Mouse (Mus musculus): ENCODE measurements around the gene Gdpd2. TPM values are rescaled to one million over a fixed set of nuclear protein-coding genes. Genes with fewer than 3 reads are reported as not detected.

Gdpd2 gene
- total and polyA plus RNA-seq, 3 experiments, result not detected

DNA sequence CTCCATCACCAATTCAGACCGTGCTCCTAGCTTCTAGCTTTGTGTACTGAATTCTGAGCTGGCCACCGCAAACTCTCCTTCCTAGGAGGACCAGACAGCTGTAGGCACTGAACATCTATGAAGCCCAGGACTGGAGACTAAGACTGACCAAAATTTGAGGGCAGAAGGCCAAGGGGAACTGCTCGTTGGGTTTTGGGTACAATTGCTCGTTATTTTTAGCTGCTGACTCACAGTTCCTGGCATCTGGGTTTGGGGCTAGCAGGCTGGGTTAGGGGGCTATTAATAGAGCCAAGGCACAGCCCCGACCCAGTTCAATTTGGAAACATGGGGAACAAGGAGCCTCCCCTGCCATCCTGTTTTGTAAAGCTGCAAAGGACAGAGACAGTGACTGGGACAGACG lies 11.1 kb downstream of the Gdpd2 start:
- Histone ChIP-seq H3K4me3 (ENCODE audit: control insufficient read depth in 1 of 2, insufficient read depth in 1 of 2, low read depth in 2 of 2, low read length in 2 of 2) (no peak overlapping the region), H3K9me3 (replicated peaks; ENCODE audit: insufficient read depth, low read length) (no peaks in the 10 kb centered on the region), H3K4me1 (ENCODE audit: control insufficient read depth in 1 of 2, insufficient read depth in 2 of 2, low read length in 2 of 2) (no peaks in the 10 kb centered on the region), H3K79me2 (ENCODE audit: control insufficient read depth, insufficient read depth, low read length, poor library complexity) (no peaks in the 10 kb centered on the region), H3K36me3 (ENCODE audit: control insufficient read depth in 1 of 2, insufficient read depth in 2 of 2, low read length in 2 of 2) (no peaks in the 10 kb centered on the region), H3K27ac (ENCODE audit: control insufficient read depth, low read depth, low read length) (no peak overlapping the region), H3K27me3 (ENCODE audit: control insufficient read depth in 1 of 2, insufficient read depth in 2 of 2, low read length in 2 of 2) (no peaks in the 10 kb centered on the region; a peak in 1 of 4 replicates), H3K9ac (ENCODE audit: control insufficient read depth, low read depth, low read length, poor library complexity, severe bottlenecking) (no peak overlapping the region)
- TF ChIP-seq MXI1 (IDR thresholded peaks at IDR 0.05; ENCODE audit: low read depth, low read length) (no peak), POLR2AphosphoS5 (IDR thresholded peaks at IDR 0.05; ENCODE audit: borderline replicate concordance, low read depth, low read length) (no peak), E2F4 (IDR thresholded peaks at IDR 0.05; ENCODE audit: borderline replicate concordance, low read depth, low read length) (no peak), MAFK (IDR thresholded peaks at IDR 0.05; ENCODE audit: borderline replicate concordance, low read depth, low read length) (no peak), ZNF384 (IDR thresholded peaks at IDR 0.05; ENCODE audit: low read depth, low read length) (no peak)
- DNase-seq (ENCODE audit: low read depth, low spot score), result no peak

GRCm38 (mm10) chrX:100741940-100742339 lies 12.3 kb downstream of the Gdpd2 start:
- Histone ChIP-seq H3K4me3 (ENCODE audit: control insufficient read depth in 1 of 2, insufficient read depth in 1 of 2, low read depth in 2 of 2, low read length in 2 of 2) (no peak overlapping the region), H3K79me2 (ENCODE audit: control insufficient read depth, insufficient read depth, low read length, poor library complexity) (no peaks in the 10 kb centered on the region), H3K36me3 (ENCODE audit: control insufficient read depth in 1 of 2, insufficient read depth in 2 of 2, low read length in 2 of 2) (no peaks in the 10 kb centered on the region), H3K9me3 (replicated peaks; ENCODE audit: insufficient read depth, low read length) (no peaks in the 10 kb centered on the region), H3K27ac (ENCODE audit: control insufficient read depth, low read depth, low read length) (no peak overlapping the region), H3K9ac (ENCODE audit: control insufficient read depth, low read depth, low read length, poor library complexity, severe bottlenecking) (no peak overlapping the region), H3K27me3 (ENCODE audit: control insufficient read depth in 1 of 2, insufficient read depth in 2 of 2, low read length in 2 of 2) (no peaks in the 10 kb centered on the region; a peak in 1 of 4 replicates), H3K4me1 (ENCODE audit: control insufficient read depth in 1 of 2, insufficient read depth in 2 of 2, low read length in 2 of 2) (no peaks in the 10 kb centered on the region)
- peak; percentile 55 for DNase-seq (ENCODE audit: low read depth, low spot score)
- peak; percentile 33 for TF ChIP-seq SMC3 (IDR thresholded peaks at IDR 0.05; ENCODE audit: low read depth, low read length)
- peak; percentile 42 to 77 (median 60) for TF ChIP-seq CTCF (IDR thresholded peaks at IDR 0.05 in 2 of 3, conservative IDR thresholded peaks at IDR 0.05 in 1 of 3; ENCODE audit: control insufficient read depth in 1 of 3, insufficient read depth in 1 of 3, low read depth in 2 of 3, low read length in 3 of 3, poor library complexity in 1 of 3, severe bottlenecking in 1 of 3)
- no peak for TF ChIP-seq TAL1 (IDR thresholded peaks at IDR 0.05; ENCODE audit: low read length)

DNA sequence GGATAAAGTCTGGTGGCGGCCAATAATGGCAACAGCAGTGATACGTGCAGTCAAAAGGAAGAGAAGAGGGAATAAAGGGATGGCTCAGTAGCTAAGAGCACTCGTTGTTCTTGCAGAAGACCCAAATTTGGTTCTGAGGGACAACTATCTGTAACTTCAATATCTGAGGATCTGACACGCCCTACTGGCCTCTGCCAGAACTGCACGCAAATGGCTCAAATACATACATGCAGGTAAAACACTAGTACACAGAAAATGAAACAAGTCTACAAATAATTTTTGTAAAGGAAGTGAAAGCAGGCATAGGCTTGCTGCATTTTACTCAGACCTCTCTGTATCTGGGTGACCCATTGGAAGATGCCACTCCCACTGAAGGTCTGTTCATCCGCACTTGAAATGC lies 36.2 kb downstream of the Gdpd2 start:
- no peaks in the 10 kb centered on the region for H3K4me1 ChIP-seq (ENCODE audit: control insufficient read depth in 1 of 2, insufficient read depth in 2 of 2, low read length in 2 of 2)
- no peaks in the 10 kb centered on the region for H3K27me3 ChIP-seq (ENCODE audit: control insufficient read depth in 1 of 2, insufficient read depth in 2 of 2, low read length in 2 of 2)
- peak; percentile 9 for DNase-seq (ENCODE audit: low read depth, low spot score)
- H3K27ac ChIP-seq (ENCODE audit: control insufficient read depth, low read depth, low read length), result no peak overlapping the region
- H3K36me3 ChIP-seq (ENCODE audit: control insufficient read depth in 1 of 2, insufficient read depth in 2 of 2, low read length in 2 of 2), result no peaks in the 10 kb centered on the region
- no peaks in the 10 kb centered on the region for H3K9me3 ChIP-seq (replicated peaks; ENCODE audit: insufficient read depth, low read length)
- no peak overlapping the region for H3K9ac ChIP-seq (ENCODE audit: control insufficient read depth, low read depth, low read length, poor library complexity, severe bottlenecking)
- peak; percentile 14 to 26 (median 18); a peak in 3 of 6 replicates for TF ChIP-seq CTCF (IDR thresholded peaks at IDR 0.05 in 2 of 3, conservative IDR thresholded peaks at IDR 0.05 in 1 of 3; ENCODE audit: control insufficient read depth in 1 of 3, insufficient read depth in 1 of 3, low read depth in 2 of 3, low read length in 3 of 3, poor library complexity in 1 of 3, severe bottlenecking in 1 of 3)
- TF ChIP-seq MEF2A (IDR thresholded peaks at IDR 0.05; ENCODE audit: extremely low read depth, insufficient replicate concordance, low read depth, low read length, poor library complexity, severe bottlenecking), result no peak
- no peak for TF ChIP-seq MYC (IDR thresholded peaks at IDR 0.05; ENCODE audit: low read depth, low read length)
- peak; percentile 18 for TF ChIP-seq RAD21 (IDR thresholded peaks at IDR 0.05; ENCODE audit: low read depth, low read length)
- H3K79me2 ChIP-seq (ENCODE audit: control insufficient read depth, insufficient read depth, low read length, poor library complexity), result no peaks in the 10 kb centered on the region
- no peak overlapping the region for H3K4me3 ChIP-seq (ENCODE audit: control insufficient read depth in 1 of 2, insufficient read depth in 1 of 2, low read depth in 2 of 2, low read length in 2 of 2)
